Mouse (Mus musculus) kidney, adult 2 months (tissue): ENCODE measurements at regions not wholly inside any gene's neighbourhood (a gene's known extent, or its start where the extent isn't known, plus 50 kb on each side); places are given as distances from the start of the nearest gene placed in this dataset.

Experiments
- CTCF ChIP-seq: fragments of 200-500 bp; conservative IDR thresholded peaks from 2 replicates; pipeline ENCODE4 v1.5.1; 2011; ENCODE audit warnings: low read depth, mild to moderate bottlenecking, control low read depth, low read length, moderate library complexity, mixed read lengths; ENCODE audit not compliant: insufficient read depth, insufficient read length
- POLR2A ChIP-seq: fragments of 200-500 bp; IDR thresholded peaks from one replicate; pipeline ENCODE4 v1.6.1; 2011; ENCODE audit warnings: low read depth, low read length, control low read depth

DNA sequence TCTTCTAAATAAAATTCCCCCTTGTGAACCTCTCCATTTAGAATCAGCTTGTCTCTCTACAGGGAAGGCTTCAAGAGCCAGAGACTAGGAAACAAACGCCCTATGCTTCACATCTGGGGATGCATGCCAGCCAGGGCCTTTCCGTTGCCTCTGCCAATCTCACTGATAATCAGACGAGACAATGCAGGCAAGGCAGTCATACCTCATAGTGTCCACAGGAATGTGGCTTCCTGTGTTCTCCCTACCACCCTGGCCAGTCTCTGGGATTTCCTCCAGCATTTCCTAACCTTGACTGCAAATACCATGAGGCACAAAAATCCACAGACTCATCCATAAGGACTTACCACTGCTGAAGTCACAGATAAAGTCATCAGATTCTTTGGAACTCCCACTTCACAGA is 110.4 kb upstream of the Pcgf5 start:
- TF ChIP-seq POLR2A: no peak
- no peak for TF ChIP-seq CTCF
